Mouse (Mus musculus) spleen, embryonic (tissue): ENCODE measurements around the gene Arl3.

Experiments used
- CTCF ChIA-PET: fragments of 350-600 bp; sonication (Branson Sonifier 250); formaldehyde crosslinking; loops from one replicate; lab custom pipeline; 2022; lab: Charles Lee

Arl3 gene

GRCm38 (mm10) chr19:46592751-46593439, 19.9 kb upstream of the Arl3 start:
- CTCF ChIA-PET = interaction anchor here (0.7 kb wide), 2 partner anchors 24 to 147 kb away, joined by 3 to 5 read pairs; no protein-coding TSS in a partner anchor

GRCm38 (mm10) chr19:46591575-46591974, 18.6 kb upstream of the Arl3 start:
- CTCF ChIA-PET = no interaction called here

GRCm38 (mm10) chr19:46587823-46588508, 15.0 kb upstream of the Arl3 start:
- CTCF ChIA-PET = interaction anchor here (0.5 to 1.0 kb wide), 6 partner anchors 10 to 1011 kb away, joined by 3 to 16 read pairs (median 6); no protein-coding TSS in a partner anchor

GRCm38 (mm10) chr19:46575196-46575595, 2.2 kb upstream of the Arl3 start:
- CTCF ChIA-PET = no interaction called here

- CTCF ChIA-PET = no interaction called here
Observed at GRCm38 (mm10) chr19:46573990-46574389, 992 bp upstream of the Arl3 start.

GRCm38 (mm10) chr19:46572548-46572947, 450 bp downstream of the Arl3 start:
- CTCF ChIA-PET = interaction anchor here (0.7 kb wide), 1 partner anchor 26 kb away, joined by 4 read pairs; no protein-coding TSS in a partner anchor

GRCm38 (mm10) chr19:46571878-46572244, 1.1 kb downstream of the Arl3 start:
- CTCF ChIA-PET = no interaction called here

- CTCF ChIA-PET = interaction anchor here (0.6 kb wide), 1 partner anchor 552 kb away, joined by 3 read pairs; no protein-coding TSS in a partner anchor
Observed at GRCm38 (mm10) chr19:46571211-46571877, 1.7 kb downstream of the Arl3 start.

GRCm38 (mm10) chr19:46564043-46564462, 8.9 kb downstream of the Arl3 start:
- CTCF ChIA-PET = no interaction called here

- CTCF ChIA-PET = no interaction called here
Observed at GRCm38 (mm10) chr19:46563603-46564002, 9.4 kb downstream of the Arl3 start.

GRCm38 (mm10) chr19:46562581-46563515, 10.2 kb downstream of the Arl3 start:
- CTCF ChIA-PET = interaction anchor here (0.6 to 0.7 kb wide), 2 partner anchors 10 to 53 kb away, joined by 7 to 8 read pairs; no protein-coding TSS in a partner anchor

GRCm38 (mm10) chr19:46562132-46562531, 10.9 kb downstream of the Arl3 start:
- CTCF ChIA-PET = no interaction called here

- CTCF ChIA-PET = no interaction called here
Observed at GRCm38 (mm10) chr19:46558631-46559030, 14.4 kb downstream of the Arl3 start.

- CTCF ChIA-PET = no interaction called here
Observed at GRCm38 (mm10) chr19:46558009-46558408, 15.0 kb downstream of the Arl3 start.

- CTCF ChIA-PET = no interaction called here
Observed at GRCm38 (mm10) chr19:46553541-46553955, 19.4 kb downstream of the Arl3 start.

- CTCF ChIA-PET = interaction anchor here (0.6 kb wide), 1 partner anchor 10 kb away, joined by 7 read pairs; no protein-coding TSS in a partner anchor
Observed at GRCm38 (mm10) chr19:46552496-46552895, 20.5 kb downstream of the Arl3 start.

- CTCF ChIA-PET = no interaction called here
Observed at GRCm38 (mm10) chr19:46550385-46550784, 22.6 kb downstream of the Arl3 start.

- CTCF ChIA-PET = interaction anchor here (0.6 kb wide), 1 partner anchor 212 kb away, joined by 11 read pairs; no protein-coding TSS in a partner anchor
Observed at GRCm38 (mm10) chr19:46548110-46548509, 24.9 kb downstream of the Arl3 start.

GRCm38 (mm10) chr19:46547565-46547964, 25.4 kb downstream of the Arl3 start:
- CTCF ChIA-PET = no interaction called here

- CTCF ChIA-PET = no interaction called here
Observed at GRCm38 (mm10) chr19:46542750-46543149, 30.2 kb downstream of the Arl3 start.

- CTCF ChIA-PET = interaction anchor here (0.7 kb wide), 3 partner anchors 140 to 624 kb away, joined by 3 to 4 read pairs (median 4); no protein-coding TSS in a partner anchor
Observed at GRCm38 (mm10) chr19:46538213-46538612, 34.8 kb downstream of the Arl3 start.
